Mouse (Mus musculus) kidney, postnatal 25 days (tissue): ENCODE measurements at regions not wholly inside any gene's neighbourhood (a gene's known extent, or its start where the extent isn't known, plus 50 kb on each side); places are given as distances from the start of the nearest gene placed in this dataset.
A peak's percentile ranks its signal among the peaks of the same experiment; 100 is the strongest.
"Not testable (repeated sequence)": the region's sequence is repeated elsewhere in the genome, so short reads cannot be mapped to it uniquely, and the experiment has no call there.

Source experiments
- DNase-seq, 2 experiments: peaks; one replicate each; pipeline ENCODE4 v3.0.0; 2021; ENCODE audit warnings: mixed read lengths in 2 of 2

GRCm38 (mm10) chr4:71663397-71663796, 94.4 kb downstream of the Gm11232 start:
- DNase-seq: no peak

GRCm38 (mm10) chr4:71640521-71640920, 117.2 kb downstream of the Gm11232 start:
- DNase-seq: no peak

- DNase-seq: no peak
These were observed 130.7 kb downstream of the Gm11232 start for GRCm38 (mm10) chr4:71627088-71627487.

DNA sequence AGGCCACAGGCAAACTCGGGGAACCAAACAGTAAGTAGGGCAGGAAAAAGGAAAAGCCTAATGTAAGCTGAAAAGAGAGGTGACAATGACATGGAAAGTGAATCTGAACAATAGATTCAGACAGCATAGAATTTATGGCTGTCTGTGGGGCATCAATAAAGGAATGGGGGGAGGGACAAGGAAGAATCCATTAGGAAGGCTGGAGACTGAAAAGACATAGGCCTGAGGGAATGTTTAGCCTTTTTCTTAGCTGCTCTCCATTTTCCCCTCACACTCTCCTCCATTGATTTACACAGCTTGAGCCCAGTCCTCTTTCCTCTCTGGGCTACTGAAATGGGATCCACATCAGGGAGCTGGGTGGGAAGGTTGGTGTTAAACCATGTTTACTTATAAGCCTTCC, 131.1 kb downstream of the Gm11232 start:
- no peak for DNase-seq

DNA sequence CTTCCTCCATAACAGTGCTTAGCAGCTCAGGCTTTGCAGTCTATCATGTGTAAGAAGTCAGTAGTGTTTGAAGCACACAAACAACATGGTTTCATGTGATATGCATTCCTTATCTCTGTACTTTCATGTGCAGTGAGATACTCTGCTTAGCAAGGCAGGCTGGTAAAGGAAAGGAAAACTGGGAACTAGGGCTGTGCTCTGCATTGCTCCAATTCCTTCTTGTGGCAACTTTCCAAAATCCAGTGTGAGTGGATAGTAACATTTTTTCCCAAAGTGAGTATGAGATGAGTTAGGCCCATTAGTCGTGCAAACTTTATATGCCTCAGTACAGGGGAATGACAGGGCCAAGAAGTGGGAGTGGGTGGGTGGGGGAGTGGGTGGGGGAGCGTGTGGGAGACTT, 133.0 kb downstream of the Gm11232 start:
- DNase-seq: no peak

DNA sequence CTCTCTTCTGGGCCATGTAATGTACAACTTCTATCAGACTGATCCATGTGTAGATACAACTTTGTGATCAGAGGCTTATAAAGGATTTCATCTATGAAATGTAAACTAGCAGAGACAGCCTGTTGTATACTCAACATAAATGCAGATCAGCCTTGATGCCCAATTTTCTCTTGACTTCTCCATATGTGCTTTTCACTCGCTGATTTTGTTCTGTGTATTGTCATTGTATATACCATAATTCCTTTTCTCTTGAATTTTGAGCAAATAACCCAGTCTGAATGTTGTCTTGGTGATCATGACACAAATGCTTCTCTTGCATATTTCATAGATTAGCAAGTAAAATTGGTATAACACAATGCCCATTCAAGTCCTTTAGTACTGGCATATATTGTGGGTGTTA, 144.0 kb downstream of the Gm11232 start:
- DNase-seq: no peak

GRCm38 (mm10) chr4:71585880-71586279, 171.9 kb downstream of the Gm11232 start:
- DNase-seq: no peak

DNA sequence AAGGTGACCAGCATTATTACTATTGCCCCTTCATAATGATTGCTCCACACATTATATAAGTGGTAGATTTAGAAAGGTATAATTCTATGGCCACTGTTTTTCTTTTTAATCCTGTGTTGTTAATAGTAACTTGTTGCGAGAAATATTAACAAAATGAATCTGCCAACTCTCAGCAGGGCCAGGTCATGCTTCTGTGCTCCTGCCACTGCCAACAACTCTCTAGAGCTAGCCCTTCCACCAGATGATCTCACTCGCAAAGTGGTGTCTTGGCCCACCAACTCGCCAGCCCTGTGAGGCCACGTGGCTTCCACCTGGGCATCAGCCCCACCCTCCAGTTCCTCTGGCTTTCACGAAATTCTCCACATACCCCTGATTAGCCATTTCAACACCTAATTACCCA, 197.1 kb downstream of the Gm11232 start:
- no peak for DNase-seq

GRCm38 (mm10) chr4:71539200-71539599, 218.6 kb downstream of the Gm11232 start:
- no peak for DNase-seq

GRCm38 (mm10) chr4:71537971-71538370, 219.8 kb downstream of the Gm11232 start:
- DNase-seq: no peak

DNA sequence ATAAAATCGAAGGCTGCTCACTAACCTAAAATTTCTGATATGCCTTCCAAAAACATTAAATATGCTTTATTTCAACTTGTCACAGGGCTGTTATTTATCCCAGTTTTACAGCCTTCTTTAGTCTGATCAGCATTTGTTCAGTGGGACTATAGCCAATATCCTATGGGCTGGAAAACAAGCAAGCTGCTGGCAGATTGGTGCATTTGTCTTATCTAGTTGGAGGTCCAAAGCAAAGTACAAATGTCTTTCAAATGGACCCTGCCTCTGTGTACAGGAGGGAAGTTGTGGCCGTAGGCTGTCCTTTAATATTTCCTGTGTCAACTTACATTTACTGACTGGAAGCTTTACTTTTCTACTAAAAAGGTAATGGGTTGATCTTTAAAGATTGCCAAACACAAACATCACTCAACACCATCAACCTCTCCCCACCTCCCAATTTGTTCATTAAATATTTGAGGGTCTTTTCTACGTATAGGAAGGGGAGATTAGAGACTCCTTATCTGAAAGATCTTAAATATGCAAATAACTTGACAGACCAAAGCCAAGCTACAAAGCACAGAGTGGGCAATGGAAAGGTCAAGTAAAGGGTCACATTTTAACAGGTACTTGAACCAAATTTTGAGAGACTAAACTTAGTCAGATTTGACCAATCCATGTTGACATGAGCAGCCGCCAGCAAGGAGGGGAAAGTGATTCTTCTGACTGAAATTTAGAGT, 233.4 kb downstream of the Gm11232 start:
- no peak for DNase-seq

- no peak for DNase-seq
These were observed 237.0 kb downstream of the Gm11232 start for GRCm38 (mm10) chr4:71520751-71521150.

- no peak for DNase-seq
These were observed 239.8 kb downstream of the Gm11232 start for GRCm38 (mm10) chr4:71517921-71518404.

DNA sequence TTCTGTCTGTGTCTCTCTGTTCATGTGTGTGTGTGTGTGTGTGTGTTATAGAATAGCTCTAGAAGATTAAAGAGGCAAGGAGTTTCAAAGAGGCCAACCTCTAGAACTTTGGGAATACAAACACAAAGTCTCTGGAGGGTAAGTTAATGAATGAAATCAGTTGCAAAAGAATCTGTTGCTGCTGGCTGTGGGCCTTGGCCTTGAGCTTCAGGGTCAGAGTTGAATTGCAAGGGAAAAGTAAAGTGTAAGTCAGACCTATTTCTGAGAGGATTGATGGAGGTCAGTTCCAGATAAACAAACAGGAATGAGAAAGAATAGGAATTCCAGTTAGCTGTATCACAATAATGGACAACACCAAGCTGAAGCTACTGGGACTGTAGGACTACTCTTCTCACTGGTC, 250.9 kb downstream of the Gm11232 start:
- DNase-seq: peak; percentile 21 to 34

DNA sequence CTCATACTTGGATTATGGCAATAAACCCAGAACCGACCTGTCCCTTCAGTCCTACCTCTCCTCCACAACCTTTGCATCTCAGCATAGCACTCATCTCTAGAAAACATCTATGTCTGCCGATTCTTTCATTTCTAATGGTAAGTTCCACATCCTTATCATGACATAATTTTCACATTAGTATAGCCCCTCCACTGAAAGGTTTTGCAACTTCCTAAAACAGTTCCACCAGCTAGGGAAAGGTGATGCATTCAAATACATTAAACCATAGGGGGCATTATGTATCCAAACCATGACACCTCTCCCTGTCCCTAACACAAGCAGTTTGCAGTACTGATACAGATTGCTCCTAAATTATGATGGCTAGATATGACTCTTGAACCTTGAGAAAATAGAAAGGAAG, 268.0 kb downstream of the Gm11232 start:
- no peak for DNase-seq

- DNase-seq: peak; percentile 18 to 32
These were observed 269.1 kb downstream of the Gm11232 start for GRCm38 (mm10) chr4:71488663-71489161.

DNA sequence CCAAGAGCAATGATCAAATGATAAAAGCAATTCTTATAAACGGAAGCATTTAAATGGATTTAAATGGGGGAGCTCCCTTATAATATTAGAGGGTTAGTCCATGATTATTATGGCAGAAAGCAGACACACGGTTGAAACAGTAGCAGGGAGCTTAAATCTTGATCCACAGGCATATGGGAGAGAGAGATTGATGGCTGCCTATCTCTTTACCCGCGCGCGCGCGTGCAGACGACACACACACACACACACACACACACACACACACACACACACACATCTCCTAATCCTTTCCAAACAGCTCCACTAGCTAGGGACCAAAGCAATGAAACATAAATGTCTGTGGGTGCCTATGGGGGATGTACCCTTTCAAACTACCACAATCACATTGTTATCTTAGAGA, 269.7 kb downstream of the Gm11232 start:
- DNase-seq: no peak

GRCm38 (mm10) chr4:71480960-71481359, 276.8 kb downstream of the Gm11232 start:
- no peak for DNase-seq

GRCm38 (mm10) chr4:71470580-71470979, 287.2 kb downstream of the Gm11232 start:
- DNase-seq: no peak

- no peak for DNase-seq
These were observed 303.0 kb downstream of the Gm11232 start for GRCm38 (mm10) chr4:71454811-71455210.

DNA sequence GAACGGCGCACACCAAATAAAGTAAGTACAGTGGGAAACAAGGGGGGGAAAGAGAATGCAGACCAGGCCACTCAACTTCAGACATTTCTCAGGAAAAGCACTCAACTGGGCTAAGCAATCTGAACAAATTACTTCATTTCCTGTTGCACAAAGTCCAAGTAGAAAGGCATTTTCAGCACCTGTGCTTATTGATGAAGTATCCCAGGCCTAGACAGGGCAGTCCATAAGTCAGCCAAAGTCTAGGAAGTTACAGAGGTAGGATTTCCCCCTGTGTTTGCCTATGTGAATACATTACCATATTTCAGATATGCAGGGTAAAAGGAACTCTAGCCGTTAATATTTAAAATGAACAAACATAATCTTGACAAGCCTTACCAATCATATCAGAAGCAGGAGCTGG, 304.3 kb downstream of the Gm11232 start:
- DNase-seq: no peak

- no peak for DNase-seq
These were observed 311.3 kb downstream of the Gm11232 start for GRCm38 (mm10) chr4:71446461-71446860.

DNA sequence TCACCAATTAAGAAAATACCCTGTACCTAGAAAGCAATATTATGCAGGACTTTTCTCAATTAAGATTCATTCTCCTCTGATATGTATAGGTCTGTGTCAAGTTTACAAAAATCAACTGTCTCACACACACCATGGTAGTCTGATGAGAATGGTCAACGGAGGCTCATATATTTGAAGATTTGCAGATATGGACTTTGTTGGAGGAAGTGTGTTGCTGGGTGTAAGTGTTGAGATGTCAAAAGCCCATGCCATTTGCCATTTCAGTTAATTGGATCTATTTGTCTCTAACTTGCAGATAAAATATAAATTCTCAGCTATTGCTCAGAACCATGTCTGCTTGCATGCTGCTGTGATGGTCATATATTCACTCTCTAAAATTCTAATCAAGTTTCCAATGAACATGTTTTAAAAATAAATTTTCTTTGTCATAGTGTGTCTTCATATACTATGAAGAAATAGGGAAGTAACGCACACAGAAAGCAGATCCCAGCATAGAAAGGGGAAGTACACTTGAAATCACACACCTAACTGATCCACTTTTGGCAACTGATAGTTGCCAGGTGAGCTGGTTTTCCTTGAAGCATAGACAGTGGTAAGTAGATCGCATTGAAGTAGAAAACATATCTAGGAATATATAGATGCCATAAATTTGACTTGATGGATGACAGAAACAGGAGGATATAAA, 326.4 kb downstream of the Gm11232 start:
- no peak for DNase-seq

DNA sequence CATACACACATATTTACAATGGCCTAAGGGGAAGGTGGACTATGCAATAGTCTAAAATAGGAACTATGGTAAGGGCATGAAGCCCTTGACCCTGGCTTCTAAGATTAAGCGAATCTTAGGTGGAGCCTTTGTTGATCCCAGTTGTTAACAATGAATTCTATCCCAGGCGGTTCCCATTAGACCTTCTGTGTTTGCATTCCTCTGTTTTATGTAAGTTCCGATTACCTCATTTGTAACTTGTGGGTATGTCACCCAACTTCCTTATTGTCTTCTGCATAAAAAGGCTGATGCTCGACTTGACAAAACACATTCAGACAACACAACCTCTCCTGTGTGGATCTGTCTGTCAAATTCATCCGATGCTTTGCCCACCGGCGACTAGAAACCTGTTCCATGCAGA, 335.6 kb downstream of the Gm11232 start:
- not testable (repeated sequence) for DNase-seq
